Mouse (Mus musculus): Measurements from ENCODE around the gene Nt5c3b. TPM values are rescaled to one million over a fixed set of nuclear protein-coding genes. Genes with fewer than 3 reads are reported as not detected.

Gene Nt5c3b
- polyA plus RNA-seq, 1 experiment from 2014 or later: 38.3 TPM

GRCm38 (mm10) chr11:100406273-100406672, 35.3 kb downstream of the Nt5c3b start:
- ATAC-seq: no peak
- Histone ChIP-seq H3K4me3 (no peak overlapping the region), H3K9ac (no peak overlapping the region), H3K27me3 (replicated peaks) (0 out of 2 replicates have a peak, but pooled peaks cover 7% of the 10 kb centered on the region), H3K36me3 (peaks cover 8% of the 10 kb centered on the region; the same call in 1 of the 2 replicates), H3K9me3 (replicated peaks) (no peaks in the 10 kb centered on the region), H3K27ac (no peak overlapping the region), H3K4me1 (peaks cover 27% of the 10 kb centered on the region), H3K4me2 (no peak overlapping the region)
- WGBS (ENCODE audit: insufficient replicate concordance): 73% methylated on average over 8 of the region's 8 CpGs

- Histone ChIP-seq H3K36me3 (peaks cover 8% of the 10 kb centered on the region; the same call in 1 of the 2 replicates), H3K27me3 (replicated peaks) (0 out of 2 replicates have a peak, but pooled peaks cover 6% of the 10 kb centered on the region), H3K4me1 (peaks cover 44% of the 10 kb centered on the region), H3K4me2 (no peak overlapping the region), H3K27ac (no peak overlapping the region), H3K9ac (no peak overlapping the region), H3K9me3 (replicated peaks) (no peaks in the 10 kb centered on the region), H3K4me3 (no peak overlapping the region)
- WGBS (ENCODE audit: insufficient replicate concordance): 75% methylated on average over 3 of the region's 3 CpGs
- ATAC-seq: no peak
Observed at GRCm38 (mm10) chr11:100404456-100405074, 37.0 kb downstream of the Nt5c3b start.

GRCm38 (mm10) chr11:100403445-100404134, 38.0 kb downstream of the Nt5c3b start:
- H3K27ac ChIP-seq: no peak overlapping the region
- no peak overlapping the region for H3K4me3 ChIP-seq
- no peak overlapping the region for H3K4me2 ChIP-seq
- H3K27me3 ChIP-seq (replicated peaks): no peaks in the 10 kb centered on the region
- peaks cover 2% of the 10 kb centered on the region; the same call in 1 of the 2 replicates for H3K36me3 ChIP-seq
- peaks cover 49% of the 10 kb centered on the region for H3K4me1 ChIP-seq
- H3K9me3 ChIP-seq (replicated peaks): no peaks in the 10 kb centered on the region
- WGBS (ENCODE audit: insufficient replicate concordance): 51% methylated on average over 10 of the region's 10 CpGs
- no peak for ATAC-seq
- H3K9ac ChIP-seq: no peak overlapping the region

- Histone ChIP-seq H3K27me3 (replicated peaks) (0 out of 2 replicates have a peak, but pooled peaks cover under 1% of the 10 kb centered on the region), H3K4me1 (peaks cover 55% of the 10 kb centered on the region), H3K4me3 (no peak overlapping the region), H3K9me3 (replicated peaks) (no peaks in the 10 kb centered on the region), H3K4me2 (peak overlapping the region; percentile 49), H3K36me3 (no peaks in the 10 kb centered on the region), H3K9ac (peak overlapping the region; percentile 37; the same call in 1 of the 2 replicates), H3K27ac (peak overlapping the region; percentile 38; the same call in 1 of the 2 replicates)
- WGBS (ENCODE audit: insufficient replicate concordance): 86% methylated on average over 2 of the region's 2 CpGs
- ATAC-seq: no peak
Observed at GRCm38 (mm10) chr11:100402682-100403081, 38.9 kb downstream of the Nt5c3b start.

GRCm38 (mm10) chr11:100402240-100402639, 39.4 kb downstream of the Nt5c3b start:
- 10% methylated on average over 6 of the region's 6 CpGs for WGBS (ENCODE audit: insufficient replicate concordance)
- H3K9me3 ChIP-seq (replicated peaks): no peaks in the 10 kb centered on the region
- peak overlapping the region; percentile 38; the same call in 1 of the 2 replicates for H3K27ac ChIP-seq
- H3K4me3 ChIP-seq: no peak overlapping the region
- peak overlapping the region; percentile 37; the same call in 1 of the 2 replicates for H3K9ac ChIP-seq
- peaks cover 5% of the 10 kb centered on the region; the same call in 1 of the 2 replicates for H3K27me3 ChIP-seq (replicated peaks)
- peak overlapping the region; percentile 49 for H3K4me2 ChIP-seq
- peaks cover 59% of the 10 kb centered on the region for H3K4me1 ChIP-seq
- ATAC-seq: no peak
- H3K36me3 ChIP-seq: no peaks in the 10 kb centered on the region

- Histone ChIP-seq H3K4me2 (no peak overlapping the region), H3K9ac (no peak overlapping the region), H3K4me1 (peaks cover 73% of the 10 kb centered on the region), H3K4me3 (no peak overlapping the region), H3K27me3 (replicated peaks) (peaks cover 19% of the 10 kb centered on the region), H3K36me3 (no peaks in the 10 kb centered on the region), H3K27ac (no peak overlapping the region), H3K9me3 (replicated peaks) (no peaks in the 10 kb centered on the region)
- no peak for ATAC-seq
- 34% methylated on average over 6 of the region's 6 CpGs for WGBS (ENCODE audit: insufficient replicate concordance)
Observed at GRCm38 (mm10) chr11:100400842-100401241, 40.8 kb downstream of the Nt5c3b start.

- Histone ChIP-seq H3K4me2 (no peak overlapping the region), H3K9me3 (replicated peaks) (no peaks in the 10 kb centered on the region), H3K4me1 (peaks cover 82% of the 10 kb centered on the region), H3K36me3 (no peaks in the 10 kb centered on the region), H3K4me3 (no peak overlapping the region), H3K9ac (no peak overlapping the region), H3K27ac (no peak overlapping the region), H3K27me3 (replicated peaks) (peaks cover 28% of the 10 kb centered on the region)
- 70% methylated on average over 12 of the region's 12 CpGs for WGBS (ENCODE audit: insufficient replicate concordance)
- no peak for ATAC-seq
Observed at GRCm38 (mm10) chr11:100399727-100400538, 41.7 kb downstream of the Nt5c3b start.

GRCm38 (mm10) chr11:100399320-100399719, 42.3 kb downstream of the Nt5c3b start:
- peaks cover 88% of the 10 kb centered on the region for H3K4me1 ChIP-seq
- H3K27ac ChIP-seq: no peak overlapping the region
- H3K27me3 ChIP-seq (replicated peaks): peaks cover 34% of the 10 kb centered on the region
- no peak overlapping the region for H3K4me3 ChIP-seq
- no peak overlapping the region for H3K4me2 ChIP-seq
- no peaks in the 10 kb centered on the region for H3K9me3 ChIP-seq (replicated peaks)
- H3K9ac ChIP-seq: no peak overlapping the region
- no peaks in the 10 kb centered on the region for H3K36me3 ChIP-seq
- WGBS (ENCODE audit: insufficient replicate concordance): 42% methylated on average over 9 of the region's 9 CpGs
- ATAC-seq: no peak

GRCm38 (mm10) chr11:100398517-100398916, 43.1 kb downstream of the Nt5c3b start:
- Histone ChIP-seq H3K4me3 (no peak overlapping the region), H3K9ac (no peak overlapping the region), H3K27ac (no peak overlapping the region), H3K27me3 (replicated peaks) (peaks cover 42% of the 10 kb centered on the region), H3K9me3 (replicated peaks) (no peaks in the 10 kb centered on the region), H3K4me2 (peak overlapping the region; percentile 83), H3K4me1 (peaks cover 91% of the 10 kb centered on the region), H3K36me3 (no peaks in the 10 kb centered on the region)
- no peak for ATAC-seq
- 88% methylated on average over 7 of the region's 7 CpGs for WGBS (ENCODE audit: insufficient replicate concordance)

- Histone ChIP-seq H3K4me3 (peak within 1 kb of the TSS; percentile 66), H3K36me3 (no peaks in the 10 kb centered on the region), H3K4me1 (peaks cover 91% of the 10 kb centered on the region), H3K4me2 (peak within 1 kb of the TSS; percentile 83), H3K27ac (peak within 1 kb of the TSS; percentile 77), H3K27me3 (replicated peaks) (peaks cover 49% of the 10 kb centered on the region), H3K9me3 (replicated peaks) (no peaks in the 10 kb centered on the region), H3K9ac (peak within 1 kb of the TSS; percentile 52)
- ATAC-seq: peak; percentile 94
- WGBS (ENCODE audit: insufficient replicate concordance): 1% methylated on average over 37 of the region's 37 CpGs
Observed at GRCm38 (mm10) chr11:100397600-100398389, 43.8 kb downstream of the Nt5c3b start, which contains the start of gene Jup. Gene Jup (minus strand): TSS chr11:100397763.
